Mouse (Mus musculus) ES-Bruce4 (cell line): ENCODE data around the gene Wdr78. TPM values are rescaled to one million over a fixed set of nuclear protein-coding genes. Genes with fewer than 3 reads are reported as not detected.
A peak's percentile ranks its signal among the peaks of the same experiment; 100 is the strongest.

Source experiments
- H3K27ac ChIP-seq: 2 replicates; pipeline ENCODE4 v1.5.1; 2012; ENCODE audit warnings: low read length, inconsistent platforms; ENCODE audit not compliant: insufficient read depth
- H3K27me3 ChIP-seq: 2 replicates; pipeline ENCODE4 v1.6.1; 2012; ENCODE audit warnings: mild to moderate bottlenecking, low read length, inconsistent platforms; ENCODE audit not compliant: control insufficient read depth, poor library complexity, insufficient read depth, severe bottlenecking
- H3K36me3 ChIP-seq: 2 replicates; pipeline ENCODE4 v1.6.1; 2012; ENCODE audit warnings: inconsistent platforms, mild to moderate bottlenecking, low read length, moderate library complexity; ENCODE audit not compliant: control insufficient read depth, poor library complexity, insufficient read depth, severe bottlenecking
- H3K4me1 ChIP-seq: one replicate; pipeline ENCODE4 v1.8.1; 2011; ENCODE audit warnings: low read length; ENCODE audit not compliant: control insufficient read depth, insufficient read depth
- H3K4me3 ChIP-seq: 2 replicates; pipeline ENCODE4 v1.5.1; 2011; ENCODE audit warnings: low read depth, mild to moderate bottlenecking, low read length
- H3K9ac ChIP-seq: 2 replicates; pipeline ENCODE4 v1.6.1; 2012; ENCODE audit warnings: low read depth, mild to moderate bottlenecking, inconsistent platforms; ENCODE audit not compliant: poor library complexity, severe bottlenecking
- H3K9me3 ChIP-seq: replicated peaks from 2 replicates; pipeline ENCODE4 v1.6.1; 2012; ENCODE audit warnings: mild to moderate bottlenecking, low read length, inconsistent platforms; ENCODE audit not compliant: control insufficient read depth, poor library complexity, insufficient read depth, severe bottlenecking
- CTCF ChIP-seq: IDR thresholded peaks from one replicate; pipeline ENCODE4 v1.8.1; 2011; ENCODE audit warnings: low read depth, low read length
- EP300 ChIP-seq: IDR thresholded peaks from 2 replicates; pipeline ENCODE4 v1.6.1; 2011; ENCODE audit warnings: low read depth, low read length; ENCODE audit not compliant: insufficient read depth
- POLR2A ChIP-seq: IDR thresholded peaks from one replicate; pipeline ENCODE4 v1.8.1; 2011; ENCODE audit warnings: low read length; ENCODE audit not compliant: insufficient read depth
- polyA plus RNA-seq: library from polyadenylated mRNA; stranded (reverse); fragments of >200 nt; gene quantifications from 2 replicates; pipeline ENCODE4 v1.2.4, GENCODE M21; 2011; ENCODE audit warnings: low read depth; ENCODE audit not compliant: missing spikeins, insufficient read depth, insufficient read length

Gene Wdr78
- polyA plus RNA-seq, 1 experiment, result 1.8 TPM

GRCm38 (mm10) chr4:103042997-103043396 is 71.4 kb downstream of the Wdr78 start:
- no peak overlapping the region for H3K9ac ChIP-seq
- H3K27me3 ChIP-seq, result no peaks in the 10 kb centered on the region
- H3K27ac ChIP-seq, result no peak overlapping the region
- no peaks in the 10 kb centered on the region for H3K36me3 ChIP-seq
- no peaks in the 10 kb centered on the region for H3K9me3 ChIP-seq
- H3K4me3 ChIP-seq, result no peak overlapping the region
- H3K4me1 ChIP-seq, result no peaks in the 10 kb centered on the region
- TF ChIP-seq CTCF (peak; percentile 11), POLR2A (no peak)

GRCm38 (mm10) chr4:103039838-103040191 is 74.5 kb downstream of the Wdr78 start:
- Histone ChIP-seq H3K36me3 (no peaks in the 10 kb centered on the region), H3K4me1 (no peaks in the 10 kb centered on the region), H3K9me3 (no peaks in the 10 kb centered on the region), H3K9ac (no peak overlapping the region), H3K27me3 (no peaks in the 10 kb centered on the region), H3K27ac (no peak overlapping the region), H3K4me3 (no peak overlapping the region)
- TF ChIP-seq POLR2A (no peak), CTCF (no peak), EP300 (no peak)

- H3K4me1 ChIP-seq, result no peaks in the 10 kb centered on the region
- no peak overlapping the region for H3K27ac ChIP-seq
- no peak overlapping the region for H3K9ac ChIP-seq
- no peaks in the 10 kb centered on the region for H3K36me3 ChIP-seq
- H3K27me3 ChIP-seq, result no peaks in the 10 kb centered on the region
- no peak for TF ChIP-seq CTCF
- no peaks in the 10 kb centered on the region for H3K9me3 ChIP-seq
- no peak overlapping the region for H3K4me3 ChIP-seq
Measured at GRCm38 (mm10) chr4:103039103-103039837, 75.1 kb downstream of the Wdr78 start.

DNA sequence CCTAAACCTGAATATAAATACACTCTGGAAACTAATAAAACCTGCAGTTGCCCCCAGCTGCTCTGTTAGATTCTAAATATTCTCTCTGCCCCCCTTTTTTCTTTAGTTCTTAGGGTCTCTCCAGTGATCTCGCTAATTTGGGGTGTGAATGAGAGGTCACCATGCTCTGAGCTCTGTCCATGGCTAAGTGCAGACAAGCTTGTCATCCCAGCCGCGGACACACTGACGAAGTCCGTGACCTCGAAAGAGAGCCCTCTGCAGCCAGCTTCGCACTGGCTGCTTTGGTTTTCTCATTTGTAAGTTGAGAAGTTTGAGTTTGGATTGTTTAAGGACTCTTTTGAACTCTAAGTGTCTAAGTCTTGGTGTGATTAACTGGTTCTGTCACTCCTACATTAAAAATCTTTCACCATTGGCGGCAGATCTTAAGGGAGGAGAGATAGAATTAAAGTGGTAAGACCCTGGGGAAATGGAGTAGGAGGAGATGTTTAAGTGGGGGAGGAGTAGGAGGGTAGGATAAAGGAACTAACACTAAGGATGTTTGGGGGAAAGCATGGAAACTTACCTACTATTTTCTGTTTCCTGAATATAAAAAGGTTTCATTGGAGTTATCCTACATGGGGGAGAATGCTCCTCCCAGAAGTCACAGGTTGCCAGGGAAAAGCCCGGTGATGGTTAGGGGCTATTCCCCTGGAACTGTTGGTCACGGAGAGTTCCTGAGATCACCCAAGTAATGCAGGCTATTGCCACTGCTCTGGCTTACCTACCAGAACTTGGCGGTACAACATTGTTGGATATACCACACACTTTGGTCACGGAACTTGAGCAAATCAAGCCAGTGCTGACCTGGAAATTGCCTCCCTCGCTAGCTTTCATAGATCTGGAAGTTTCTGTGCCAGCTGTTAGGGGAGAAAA is 85.9 kb downstream of the Wdr78 start:
- Histone ChIP-seq H3K4me1 (no peaks in the 10 kb centered on the region), H3K9me3 (no peaks in the 10 kb centered on the region), H3K9ac (no peak overlapping the region), H3K36me3 (no peaks in the 10 kb centered on the region), H3K27ac (no peak overlapping the region), H3K27me3 (no peaks in the 10 kb centered on the region), H3K4me3 (no peak overlapping the region)
- TF ChIP-seq CTCF (no peak), EP300 (no peak), POLR2A (no peak)

DNA sequence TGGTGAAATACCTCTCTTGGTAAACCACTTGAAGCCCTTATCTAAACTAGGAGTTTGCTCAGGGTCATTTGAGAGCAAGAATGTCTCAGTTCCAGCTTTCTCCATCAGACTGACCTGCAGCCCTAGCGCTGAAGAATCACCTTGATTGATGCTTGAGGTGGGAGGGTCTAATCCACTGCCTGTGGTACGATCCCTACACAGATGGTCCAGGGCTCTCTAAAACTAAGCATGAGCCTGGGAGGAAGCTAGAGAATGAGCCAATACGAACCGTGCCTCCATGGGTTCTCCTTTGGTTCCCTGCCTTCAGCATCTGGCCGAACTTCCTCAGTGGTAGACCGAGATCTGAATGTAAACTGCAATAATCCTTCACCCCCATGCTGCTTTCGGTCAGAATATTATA is 86.6 kb downstream of the Wdr78 start:
- no peak overlapping the region for H3K27ac ChIP-seq
- H3K36me3 ChIP-seq, result no peaks in the 10 kb centered on the region
- no peak overlapping the region for H3K4me3 ChIP-seq
- no peak for TF ChIP-seq EP300
- no peak for TF ChIP-seq POLR2A
- TF ChIP-seq CTCF, result no peak
- H3K9me3 ChIP-seq, result no peaks in the 10 kb centered on the region
- no peaks in the 10 kb centered on the region for H3K27me3 ChIP-seq
- H3K9ac ChIP-seq, result no peak overlapping the region
- H3K4me1 ChIP-seq, result no peaks in the 10 kb centered on the region

GRCm38 (mm10) chr4:103026621-103027020 is 87.7 kb downstream of the Wdr78 start, which contains the start of gene Insl5:
Insl5 (minus strand) TSS chr4:103026842.
- H3K36me3 ChIP-seq, result no peaks in the 10 kb centered on the region
- TF ChIP-seq CTCF (no peak), EP300 (no peak), POLR2A (no peak)
- H3K27ac ChIP-seq, result no peak within 1 kb of the TSS
- no peaks in the 10 kb centered on the region for H3K27me3 ChIP-seq
- H3K4me3 ChIP-seq, result no peak within 1 kb of the TSS
- H3K9ac ChIP-seq, result no peak within 1 kb of the TSS
- H3K4me1 ChIP-seq, result no peaks in the 10 kb centered on the region
- H3K9me3 ChIP-seq, result no peaks in the 10 kb centered on the region
